Mouse (Mus musculus) heart, postnatal 25 days (tissue): ENCODE results near the gene Adrb1. TPM values are rescaled to one million over a fixed set of nuclear protein-coding genes. Genes with fewer than 3 reads are reported as not detected.
"Not testable (repeated sequence)": the region's sequence is repeated elsewhere in the genome, so short reads cannot be mapped to it uniquely, and the experiment has no call there.

Experiments used
- DNase-seq: peaks from one replicate; pipeline ENCODE4 v3.0.0; 2022; ENCODE audit warnings: low spot score
- intact Hi-C: fragments of 180-260 bp; cut with DNase I; formaldehyde crosslinking; loops from one replicate; pipeline ENCODE4 v1.15.1; 2025
- total RNA-seq, 2 experiments: library from RNA; stranded (reverse); gene quantifications; 2 replicates each; pipeline ENCODE4 v1.2.3; 2021

Adrb1 gene
- total RNA-seq, 2 experiments from 2014 or later, result 24.3 to 30.9 TPM

GRCm38 (mm10) chr19:56775893-56776718, 54.1 kb downstream of the Adrb1 start:
- intact Hi-C loops, result loop anchor here (2.0 to 5.0 kb wide), 4 partner anchors 29 to 354 kb away; no protein-coding TSS in a partner anchor
- no peak for DNase-seq

GRCm38 (mm10) chr19:56776719-56777382, 54.9 kb downstream of the Adrb1 start:
- intact Hi-C loops, result loop anchor here (2.0 to 5.0 kb wide), 3 partner anchors 50 to 355 kb away; no protein-coding TSS in a partner anchor
- DNase-seq, result no peak

GRCm38 (mm10) chr19:56778532-56778931, 56.5 kb downstream of the Adrb1 start:
- not testable (repeated sequence) for DNase-seq
- intact Hi-C loops, result loop anchor here (5.0 kb wide), 1 partner anchor 356 kb away; no protein-coding TSS in a partner anchor

Other genes with a start within 250 kb of the Adrb1 start
- gene Dclre1a, start 174.0 kb upstream of the Adrb1 start, total RNA-seq, result 10 to 100 TPM; 10.1 to 11.3 TPM
- gene Nhlrc2, start 173.9 kb upstream of the Adrb1 start, total RNA-seq, result 10 to 100 TPM; 22.9 to 28.6 TPM
- gene Ccdc186, start 100.0 kb downstream of the Adrb1 start, total RNA-seq, result 10 to 100 TPM; 26.0 to 30.7 TPM
- gene Tdrd1, start 104.0 kb downstream of the Adrb1 start, total RNA-seq, result under 1 TPM in 1 of 2 experiments, not detected in 1; 0.06 TPM
- gene Vwa2, start 152.1 kb downstream of the Adrb1 start, total RNA-seq, result not detected